Mouse (Mus musculus) lung, adult 2 months (tissue): Measurements from ENCODE around the gene Ucp3.

Experiments used
- CTCF ChIP-seq: fragments of 200-500 bp; IDR thresholded peaks from 2 replicates; pipeline ENCODE4 v1.5.1; 2011; ENCODE audit warnings: mild to moderate bottlenecking, low read length, control low read depth; ENCODE audit not compliant: insufficient read depth
- POLR2A ChIP-seq: fragments of 200-500 bp; IDR thresholded peaks from 2 replicates; pipeline ENCODE4 v1.6.1; 2011; ENCODE audit warnings: low read depth, mild to moderate bottlenecking, control low read depth, low read length, borderline replicate concordance; ENCODE audit errors: extremely low read depth

DNA sequence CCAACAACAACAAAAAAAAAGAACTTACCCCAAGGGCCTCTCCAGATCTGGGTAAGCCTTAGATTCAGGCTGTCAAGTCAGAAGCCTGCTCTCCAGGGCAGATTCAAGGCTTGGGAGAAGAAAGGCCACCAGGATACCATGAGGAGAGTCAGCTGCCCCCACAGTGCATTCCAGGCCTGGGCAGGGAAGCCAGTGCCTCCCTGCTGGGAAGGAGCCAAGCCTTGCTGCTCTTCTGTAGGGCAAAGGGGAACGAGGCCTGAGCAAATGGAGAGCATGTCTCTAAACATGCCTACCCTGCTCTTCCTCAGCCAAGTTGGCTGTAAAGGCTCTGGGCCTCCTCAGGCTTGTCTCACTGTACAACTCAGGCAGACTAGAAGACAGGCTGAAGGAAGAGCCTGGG, 1.9 kb downstream of the Ucp3 start:
- TF ChIP-seq CTCF (no peak), POLR2A (no peak)
